Mouse (Mus musculus) CH12.LX (cell line): ENCODE measurements at regions not wholly inside any gene's neighbourhood (a gene's known extent, or its start where the extent isn't known, plus 50 kb on each side); places are given as distances from the start of the nearest gene placed in this dataset.
"Not testable (repeated sequence)": the region's sequence is repeated elsewhere in the genome, so short reads cannot be mapped to it uniquely, and the experiment has no call there.

ENCODE experiments used
- CTCF ChIP-seq, 2 experiments: IDR thresholded peaks in 1 of 2; conservative IDR thresholded peaks in 1 of 2; 2 replicates each; pipeline ENCODE4 v1.5.1; 2011 to 2012; ENCODE audit warnings: low read depth in 2 of 2, low read length in 2 of 2, improper control_type of control experiment in 1 of 2, inconsistent platforms in 1 of 2, mild to moderate bottlenecking in 1 of 2, moderate library complexity in 1 of 2
- ETS1 ChIP-seq: conservative IDR thresholded peaks from 2 replicates; pipeline ENCODE4 v1.6.1; 2012; ENCODE audit warnings: low read depth, mild to moderate bottlenecking, inconsistent platforms, low read length, improper control_type of control experiment, moderate library complexity
- MAFK ChIP-seq: IDR thresholded peaks from 2 replicates; pipeline ENCODE4 v1.6.1; 2011; ENCODE audit warnings: low read length, improper control_type of control experiment; ENCODE audit not compliant: insufficient replicate concordance
- POLR2A ChIP-seq: IDR thresholded peaks from 2 replicates; pipeline ENCODE4 v1.6.1; 2011; ENCODE audit warnings: low read depth, mild to moderate bottlenecking, improper control_type of control experiment, low read length
- SIN3A ChIP-seq: IDR thresholded peaks from 2 replicates; pipeline ENCODE4 v1.6.1; 2012; ENCODE audit warnings: low read length, improper control_type of control experiment, inconsistent platforms
- SMC3 ChIP-seq: IDR thresholded peaks from 2 replicates; pipeline ENCODE4 v1.6.1; 2011; ENCODE audit warnings: low read depth, low read length, improper control_type of control experiment
- USF1 ChIP-seq: IDR thresholded peaks from 2 replicates; pipeline ENCODE4 v1.6.1; 2014; ENCODE audit warnings: low read depth, mild to moderate bottlenecking, inconsistent platforms, low read length, improper control_type of control experiment
- ZNF384 ChIP-seq: IDR thresholded peaks from 2 replicates; pipeline ENCODE4 v1.6.1; 2012; ENCODE audit warnings: low read depth, low read length, improper control_type of control experiment, inconsistent platforms

- TF ChIP-seq MAFK; CTCF (conservative IDR thresholded peaks at IDR 0.05 in 1 of 2, IDR thresholded peaks at IDR 0.05 in 1 of 2; ENCODE audit: low read depth in 2 of 2, low read length in 2 of 2); ETS1; SIN3A; USF1; SMC3; POLR2A; ZNF384: not testable (repeated sequence)
Measured at GRCm38 (mm10) chr17:3053859-3054258, 60.9 kb upstream of the Scaf8 start.
